Mouse (Mus musculus) layer of hippocampus, postnatal 14 days (tissue): ENCODE data around the gene Hey2. TPM values are rescaled to one million over a fixed set of nuclear protein-coding genes. Genes with fewer than 3 reads are reported as not detected.

ENCODE experiments used
- DNase-seq, 2 experiments: peaks; one replicate each; pipeline ENCODE4 v3.0.0; 2021 to 2022; ENCODE audit warnings: low spot score in 2 of 2, mixed read lengths in 1 of 2
- long read RNA-seq, 2 experiments: library from polyadenylated mRNA; stranded (forward); transcript quantifications; one replicate each; pipeline ENCODE4 v2.0.0; 2021
- total RNA-seq, 2 experiments: library from RNA; stranded (reverse); gene quantifications; 2 replicates each; pipeline ENCODE4 v1.2.3; 2021

The Hey2 gene
- 1 to 10 TPM; 5.5 to 6.9 TPM for total RNA-seq
- long read RNA-seq, experiment 1, partial matches to known transcripts, result 1 of 2 reads
- long read RNA-seq, experiment 1, other reads (novel, unspliced or antisense), result 1 of 2 reads
- long read RNA-seq, experiment 2, partial matches to known transcripts, result 0 of 5 reads
- long read RNA-seq, experiment 2, other reads (novel, unspliced or antisense), result 4 of 5 reads

GRCm38 (mm10) chr10:30842643-30843437 is at the start of gene Hey2:
TSS of gene Hey2 (minus strand) at chr10:30842801.
- DNase-seq, result peak; percentile 97 to 98

DNA sequence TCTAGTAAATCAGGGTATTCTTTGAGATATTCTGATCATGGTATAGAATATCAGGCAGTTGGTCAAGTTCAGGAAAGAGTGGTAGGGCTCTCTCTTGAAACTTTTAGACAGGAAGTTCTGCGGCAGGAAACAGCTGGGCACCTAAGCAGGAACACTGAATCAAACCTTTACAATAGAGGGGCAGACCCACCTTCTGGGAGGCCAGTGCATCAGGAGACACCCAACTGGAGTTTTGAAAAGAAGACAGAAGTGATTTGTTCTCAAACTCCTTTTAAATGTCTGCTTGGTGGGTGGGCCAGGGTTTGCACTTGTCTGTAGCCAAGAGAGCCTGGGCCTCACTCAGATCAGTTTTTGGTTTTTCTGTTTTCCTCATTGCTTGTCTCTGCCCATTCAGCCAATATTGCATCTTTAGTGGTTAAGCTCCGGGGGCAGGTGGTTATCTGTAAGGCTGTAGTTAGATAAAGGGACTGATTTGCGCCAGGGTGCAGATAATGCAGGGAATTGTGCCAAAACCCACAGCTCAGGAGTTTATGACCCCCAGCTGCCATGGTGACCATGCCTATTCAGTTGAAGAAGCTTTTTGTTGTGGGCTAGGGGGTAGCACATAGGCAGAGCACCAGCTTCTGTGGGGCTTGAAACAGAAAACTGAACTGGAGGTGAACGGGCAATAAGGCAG is 40.6 kb upstream of the Hey2 start:
- no peak for DNase-seq

DNA sequence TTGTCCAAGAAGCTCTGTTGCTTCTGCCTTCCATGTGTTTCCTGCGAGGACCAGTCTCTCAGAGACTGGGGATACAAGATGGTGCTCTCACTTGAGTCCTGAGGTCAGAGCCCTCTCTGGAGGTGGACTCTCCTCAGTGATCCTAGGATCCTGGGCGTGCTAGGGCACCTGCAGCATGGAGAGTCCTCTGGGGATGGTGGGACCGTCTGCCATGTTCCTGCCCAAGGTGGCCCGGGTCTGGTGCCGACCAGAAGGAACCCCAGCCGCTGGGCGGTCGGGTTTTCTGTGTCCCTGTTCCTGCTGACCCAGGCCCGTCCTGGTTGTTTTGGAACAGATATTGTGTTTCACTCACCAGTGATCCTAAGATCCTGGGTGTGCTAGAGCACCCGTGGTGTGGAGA is 38.5 kb upstream of the Hey2 start:
- DNase-seq, result no peak

- DNase-seq, result no peak
Observed at GRCm38 (mm10) chr10:30845101-30845825, 2.7 kb upstream of the Hey2 start.

DNA sequence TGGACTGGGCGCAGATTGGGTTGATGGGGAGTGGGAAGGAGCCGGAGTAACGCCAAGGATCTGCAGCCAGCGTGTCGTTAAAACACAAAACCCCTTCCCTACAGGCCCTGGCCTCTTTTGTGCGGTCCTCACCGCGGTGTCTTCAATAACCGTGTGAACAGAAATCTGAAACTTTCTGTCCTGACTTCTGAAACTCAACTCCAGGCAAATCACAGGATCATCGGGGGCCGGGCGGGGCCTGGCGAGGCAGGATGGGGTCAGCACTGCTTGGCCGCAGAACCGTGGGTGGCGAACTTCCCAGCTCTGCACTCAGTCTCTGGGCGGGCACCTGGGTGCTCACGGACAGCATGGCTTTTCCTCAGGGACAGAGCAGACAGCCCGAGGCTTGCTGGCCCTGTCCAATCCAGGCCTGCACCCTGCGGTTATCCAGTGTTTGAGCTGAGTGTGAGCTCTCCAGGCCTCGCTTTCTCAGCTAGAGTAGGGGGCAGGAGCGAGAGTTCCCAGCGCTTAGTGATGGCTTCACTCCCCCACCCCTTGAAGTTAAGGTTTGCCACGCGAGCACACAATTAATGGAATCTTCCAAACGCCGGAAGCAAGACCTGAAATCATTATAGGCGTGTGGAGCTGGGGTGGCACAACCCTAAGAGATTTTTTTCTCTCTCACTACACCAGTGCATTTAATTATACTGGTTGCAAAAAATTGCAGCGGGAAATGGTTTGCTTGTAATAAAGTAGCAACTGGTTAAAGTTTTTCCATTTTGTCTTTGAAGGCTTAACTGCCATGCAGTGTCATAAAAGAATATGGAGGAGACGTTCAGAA is 1.8 kb upstream of the Hey2 start:
- no peak for DNase-seq

GRCm38 (mm10) chr10:30843438-30844190 is 1.0 kb upstream of the Hey2 start:
- peak in 1 of 2 experiments; percentile 12 for DNase-seq

GRCm38 (mm10) chr10:30842228-30842627 is 373 bp downstream of the Hey2 start:
- peak in 1 of 2 experiments; percentile 8 for DNase-seq

GRCm38 (mm10) chr10:30840824-30841223 is 1.8 kb downstream of the Hey2 start:
- DNase-seq, result no peak

DNA sequence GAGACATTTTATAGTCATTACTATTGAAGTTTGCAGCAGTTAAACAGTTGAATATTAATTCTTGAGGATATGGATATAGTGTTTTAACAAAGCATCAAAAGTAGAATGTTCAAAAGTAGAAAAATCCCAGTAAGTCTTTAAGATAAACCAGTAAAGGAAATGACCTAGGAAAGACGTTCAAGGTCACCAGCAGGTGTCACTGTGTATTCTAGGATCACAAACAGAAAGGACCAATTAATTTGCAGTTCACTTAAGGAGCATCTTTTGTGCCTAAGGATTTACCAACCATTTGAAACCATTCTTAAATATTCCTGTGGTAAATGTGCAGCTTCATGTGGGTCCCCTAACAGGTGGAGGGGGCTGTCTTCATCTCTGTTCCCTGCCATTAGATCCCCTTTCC is 4.4 kb downstream of the Hey2 start:
- DNase-seq, result no peak

- DNase-seq, result peak in 1 of 2 experiments; percentile 77
Observed at GRCm38 (mm10) chr10:30825049-30825448, 17.6 kb downstream of the Hey2 start.

GRCm38 (mm10) chr10:30810967-30811293 is 31.7 kb downstream of the Hey2 start:
- DNase-seq, result peak; percentile 88 to 98

DNA sequence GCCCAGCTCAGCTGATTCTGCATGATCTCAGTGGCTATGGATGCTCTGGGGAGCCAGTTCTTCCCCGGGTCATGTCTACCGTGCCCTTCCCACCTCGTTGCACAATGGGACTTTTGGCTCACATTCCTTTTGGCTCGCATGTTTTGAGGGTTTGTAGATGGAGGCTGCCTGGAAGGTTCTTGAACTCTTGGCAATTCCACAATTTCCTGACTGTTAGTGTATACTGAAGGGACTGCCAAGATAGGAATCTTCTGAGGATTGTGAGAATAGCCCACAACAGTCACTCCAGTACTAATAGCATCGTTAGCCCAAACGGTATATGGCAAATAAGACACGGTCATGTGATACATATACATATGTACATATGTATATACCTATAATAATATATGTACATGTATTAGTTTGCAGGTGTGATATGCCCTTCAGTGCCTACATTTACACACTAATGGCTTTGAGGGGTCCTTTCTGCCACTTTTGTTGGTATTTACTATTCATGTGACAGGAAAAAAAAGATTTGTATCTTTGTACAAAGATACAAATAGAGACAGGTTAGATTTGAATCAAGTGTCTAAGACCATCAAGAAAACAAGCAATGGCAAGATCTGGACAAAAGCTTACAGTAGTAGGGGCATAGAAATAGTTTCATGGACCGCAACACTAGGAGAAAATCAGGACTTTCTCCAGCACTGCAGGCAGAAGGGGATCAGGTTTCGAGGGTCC is 32.2 kb downstream of the Hey2 start:
- no peak for DNase-seq

DNA sequence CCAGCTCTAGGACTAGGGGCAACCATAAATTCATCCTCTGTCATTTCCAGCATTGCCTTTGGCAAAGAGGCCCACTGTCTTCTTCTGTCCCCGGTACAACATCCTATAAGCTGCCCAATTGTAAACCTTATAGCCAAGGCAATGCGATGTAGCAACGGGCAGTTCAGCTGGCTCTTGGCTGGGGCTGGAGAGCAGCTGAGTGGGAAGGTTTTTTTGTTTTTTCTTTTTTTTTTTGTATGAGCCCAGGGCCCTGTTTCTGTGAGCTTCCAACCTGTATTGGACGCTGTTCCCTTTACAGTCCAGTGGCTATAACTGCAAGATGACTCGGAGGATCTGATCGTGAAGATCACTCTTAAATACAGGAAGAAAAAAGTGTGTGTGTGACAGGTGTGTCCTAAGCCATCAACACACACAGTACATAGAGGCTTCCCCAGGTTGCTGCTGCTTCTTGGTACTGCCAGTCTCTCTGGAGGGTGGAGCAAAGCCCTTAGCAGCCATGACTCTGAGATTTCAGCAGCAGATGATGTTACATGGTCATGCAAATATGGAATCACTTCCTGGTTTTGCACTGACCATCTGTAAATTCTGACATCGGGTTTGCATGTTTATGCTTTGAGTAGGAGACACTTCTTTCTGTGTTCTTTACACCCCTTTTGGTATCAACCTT is 38.9 kb downstream of the Hey2 start:
- DNase-seq, result no peak

GRCm38 (mm10) chr10:30802681-30803586 is 39.7 kb downstream of the Hey2 start, which contains the start of gene Ncoa7:
TSS of gene Ncoa7 (minus strand) at chr10:30803326.
- DNase-seq, result peak; percentile 75 to 80

GRCm38 (mm10) chr10:30802033-30802432 is 40.6 kb downstream of the Hey2 start:
- DNase-seq, result peak in 1 of 2 experiments; percentile 34

GRCm38 (mm10) chr10:30799713-30800450 is 42.7 kb downstream of the Hey2 start:
- DNase-seq, result no peak
